Mouse (Mus musculus): ENCODE data around the gene Plac9b. TPM values are rescaled to one million over a fixed set of nuclear protein-coding genes. Genes with fewer than 3 reads are reported as not detected.

The Plac9b gene
- polyA plus RNA-seq, 1 experiment from 2014 or later: 220 TPM

Other genes starting within 250 kb of the Plac9b start
- gene Cphx1, start 244.2 kb downstream of the Plac9b start, polyA plus RNA-seq (2015; fragmentation: Nextera tagmentation; extraction: Ambion mirVana): 0.10 TPM in 1 of 2 replicates, not detected in the other
- 0.58 and 0.82 TPM in 2 replicates for gene Duxbl1, start 203.9 kb downstream of the Plac9b start, polyA plus RNA-seq (2015; fragmentation: Nextera tagmentation; extraction: Ambion mirVana)
- gene Gm9780, start 139.8 kb downstream of the Plac9b start, polyA plus RNA-seq (2015; fragmentation: Nextera tagmentation; extraction: Ambion mirVana): 177 and 227 TPM in 2 replicates
- 76.1 and 87.6 TPM in 2 replicates for gene Tmem254c, start 115.1 kb downstream of the Plac9b start, polyA plus RNA-seq (2015; fragmentation: Nextera tagmentation; extraction: Ambion mirVana)
- not detected in 2 replicates for gene Cphx2, start 101.0 kb downstream of the Plac9b start, polyA plus RNA-seq (2015; fragmentation: Nextera tagmentation; extraction: Ambion mirVana)
- gene Cphx3, start 100.2 kb downstream of the Plac9b start, polyA plus RNA-seq (2015; fragmentation: Nextera tagmentation; extraction: Ambion mirVana): not detected in 2 replicates
- 1.3 and 1.9 TPM in 2 replicates for gene Duxbl2, start 64.1 kb downstream of the Plac9b start, polyA plus RNA-seq (2015; fragmentation: Nextera tagmentation; extraction: Ambion mirVana)
- 40.4 and 42.0 TPM in 2 replicates for gene Tmem254b, start 24.6 kb upstream of the Plac9b start, polyA plus RNA-seq (2015; fragmentation: Nextera tagmentation; extraction: Ambion mirVana)
- 0.21 TPM in 1 of 2 replicates, not detected in the other for gene Duxbl3, start 75.5 kb upstream of the Plac9b start, polyA plus RNA-seq (2015; fragmentation: Nextera tagmentation; extraction: Ambion mirVana)

All from lung, postnatal 0 days (tissue).